Mouse (Mus musculus) forebrain, embryonic 14.5 days (tissue): ENCODE measurements at regions not wholly inside any gene's neighbourhood (a gene's known extent, or its start where the extent isn't known, plus 50 kb on each side); places are given as distances from the start of the nearest gene placed in this dataset.
A peak's percentile ranks its signal among the peaks of the same experiment; 100 is the strongest.

ENCODE experiments used
- ATAC-seq: fragments of 200-750 bp; cut with Nextera tagmentation; 2 replicates; pipeline ENCODE4 v1.8.0; 2017; ENCODE audit warnings: mild to moderate bottlenecking, moderate library complexity
- DNase-seq: peaks from one replicate; pipeline ENCODE4 v3.0.0-alpha.2; 2015; ENCODE audit warnings: low spot score
- H3K27ac ChIP-seq: fragments of 300-500 bp; sonication (generic); 2 replicates; pipeline ENCODE4 v1.5.1; 2014; ENCODE audit warnings: low read depth, mild to moderate bottlenecking, control low read depth, low read length, moderate library complexity
- H3K27me3 ChIP-seq: fragments of 300-500 bp; sonication (generic); replicated peaks from 2 replicates; pipeline ENCODE4 v1.6.1; 2014; ENCODE audit warnings: low read length, control low read depth, mixed read lengths; ENCODE audit not compliant: control insufficient read depth, insufficient read depth
- H3K36me3 ChIP-seq: fragments of 300-500 bp; sonication (generic); 2 replicates; pipeline ENCODE4 v1.6.1; 2014; ENCODE audit warnings: low read length, control low read depth; ENCODE audit not compliant: control insufficient read depth, insufficient read depth
- H3K4me1 ChIP-seq: fragments of 300-500 bp; sonication (generic); 2 replicates; pipeline ENCODE4 v1.6.1; 2014; ENCODE audit warnings: antibody characterized with exemption, low read length, control low read depth; ENCODE audit not compliant: control insufficient read depth, insufficient read depth
- H3K4me2 ChIP-seq: fragments of 300-500 bp; sonication (generic); 2 replicates; pipeline ENCODE4 v1.6.1; 2014; ENCODE audit warnings: mild to moderate bottlenecking, control low read depth, low read length
- H3K4me3 ChIP-seq: fragments of 300-500 bp; sonication (generic); 2 replicates; pipeline ENCODE4 v1.5.1; 2014; ENCODE audit warnings: low read depth, low read length, control low read depth
- H3K9ac ChIP-seq: fragments of 300-500 bp; sonication (generic); 2 replicates; pipeline ENCODE4 v1.6.1; 2014; ENCODE audit warnings: mild to moderate bottlenecking, low read length, control low read depth, moderate library complexity
- H3K9me3 ChIP-seq: fragments of 300-500 bp; sonication (generic); replicated peaks from 2 replicates; pipeline ENCODE4 v1.6.1; 2016; ENCODE audit warnings: low read length, control low read depth, mixed read lengths; ENCODE audit not compliant: control insufficient read depth
- whole genome bisulfite sequencing: fragments of 180-500 bp; shearing (Covaris S2); extraction: QIAGEN DNeasy Blood & Tissue Kit; methylation state at CpG from one replicate; pipeline ENCODE4 v1.1.7; 2014; 5-methylcytosine and 5-hydroxymethylcytosine counted together

- Histone ChIP-seq H3K4me2 (no peak overlapping the region), H3K27me3 (no peaks in the 10 kb centered on the region), H3K4me3 (no peak overlapping the region), H3K4me1 (no peaks in the 10 kb centered on the region), H3K36me3 (no peaks in the 10 kb centered on the region), H3K9me3 (no peaks in the 10 kb centered on the region), H3K9ac (no peak overlapping the region), H3K27ac (no peak overlapping the region)
- DNase-seq (no peak), ATAC-seq (no peak)
- 73% methylated on average over 7 of the region's 7 CpGs for WGBS
Measured at GRCm38 (mm10) chr13:101464928-101465747, 302.9 kb downstream of the Pik3r1 start.

- no peaks in the 10 kb centered on the region for H3K9me3 ChIP-seq
- DNase-seq (no peak), ATAC-seq (no peak)
- no peak overlapping the region for H3K4me3 ChIP-seq
- no peak overlapping the region for H3K27ac ChIP-seq
- no peaks in the 10 kb centered on the region for H3K4me1 ChIP-seq
- H3K27me3 ChIP-seq: no peaks in the 10 kb centered on the region
- no peak overlapping the region for H3K9ac ChIP-seq
- H3K4me2 ChIP-seq: no peak overlapping the region
- H3K36me3 ChIP-seq: no peaks in the 10 kb centered on the region
- WGBS: 67% methylated on average over 2 of the region's 2 CpGs
Measured at GRCm38 (mm10) chr13:101456926-101457325, 311.1 kb downstream of the Pik3r1 start.

GRCm38 (mm10) chr13:101454276-101454675, 313.7 kb downstream of the Pik3r1 start:
- no peak for ATAC-seq

GRCm38 (mm10) chr13:101450501-101450900, 317.5 kb downstream of the Pik3r1 start:
- Histone ChIP-seq H3K27ac (no peak overlapping the region), H3K9ac (no peak overlapping the region), H3K9me3 (no peaks in the 10 kb centered on the region), H3K27me3 (no peaks in the 10 kb centered on the region), H3K4me1 (no peaks in the 10 kb centered on the region), H3K4me2 (no peak overlapping the region), H3K36me3 (no peaks in the 10 kb centered on the region), H3K4me3 (no peak overlapping the region)
- ATAC-seq (no peak), DNase-seq (peak; percentile 24)
- WGBS: 63% methylated on average over 6 of the region's 6 CpGs

More at GRCm38 (mm10) chr13:101454276-101454675, 313.7 kb downstream of the Pik3r1 start:
- H3K27me3 ChIP-seq: no peaks in the 10 kb centered on the region
- H3K4me1 ChIP-seq: no peaks in the 10 kb centered on the region
- no peak overlapping the region for H3K4me3 ChIP-seq
- no peaks in the 10 kb centered on the region for H3K9me3 ChIP-seq
- no peak overlapping the region for H3K27ac ChIP-seq
- H3K9ac ChIP-seq: no peak overlapping the region
- no peak overlapping the region for H3K4me2 ChIP-seq
- H3K36me3 ChIP-seq: no peaks in the 10 kb centered on the region
- no peak for DNase-seq

GRCm38 (mm10) chr13:101439517-101439916, 328.5 kb downstream of the Pik3r1 start:
- H3K9ac ChIP-seq: no peak overlapping the region
- no peak overlapping the region for H3K4me3 ChIP-seq
- H3K4me1 ChIP-seq: no peaks in the 10 kb centered on the region
- no peak overlapping the region for H3K27ac ChIP-seq
- H3K4me2 ChIP-seq: no peak overlapping the region
- 65% methylated on average over 3 of the region's 3 CpGs for WGBS
- no peaks in the 10 kb centered on the region for H3K36me3 ChIP-seq
- no peak for ATAC-seq
- no peaks in the 10 kb centered on the region for H3K9me3 ChIP-seq
- no peaks in the 10 kb centered on the region for H3K27me3 ChIP-seq
- DNase-seq: no peak

GRCm38 (mm10) chr13:101439041-101439440, 329.0 kb downstream of the Pik3r1 start:
- no peaks in the 10 kb centered on the region for H3K27me3 ChIP-seq
- H3K4me3 ChIP-seq: no peak overlapping the region
- no peak overlapping the region for H3K4me2 ChIP-seq
- no peak overlapping the region for H3K27ac ChIP-seq
- no peaks in the 10 kb centered on the region for H3K9me3 ChIP-seq
- H3K4me1 ChIP-seq: no peaks in the 10 kb centered on the region
- WGBS: 34% methylated on average over 6 of the region's 6 CpGs
- DNase-seq (no peak), ATAC-seq (no peak)
- no peaks in the 10 kb centered on the region for H3K36me3 ChIP-seq
- H3K9ac ChIP-seq: no peak overlapping the region

- H3K4me1 ChIP-seq: no peaks in the 10 kb centered on the region
- H3K36me3 ChIP-seq: no peaks in the 10 kb centered on the region
- H3K4me2 ChIP-seq: no peak overlapping the region
- no peaks in the 10 kb centered on the region for H3K9me3 ChIP-seq
- H3K9ac ChIP-seq: no peak overlapping the region
- DNase-seq (no peak), ATAC-seq (no peak)
- no peak overlapping the region for H3K4me3 ChIP-seq
- no peak overlapping the region for H3K27ac ChIP-seq
- 94% methylated on average over 6 of the region's 6 CpGs for WGBS
- H3K27me3 ChIP-seq: no peaks in the 10 kb centered on the region
Measured at GRCm38 (mm10) chr13:101433162-101433561, 334.9 kb downstream of the Pik3r1 start.

- Histone ChIP-seq H3K9me3 (no peaks in the 10 kb centered on the region), H3K36me3 (no peaks in the 10 kb centered on the region), H3K4me2 (no peak overlapping the region), H3K9ac (no peak overlapping the region), H3K27me3 (no peaks in the 10 kb centered on the region), H3K4me3 (no peak overlapping the region), H3K4me1 (no peaks in the 10 kb centered on the region), H3K27ac (no peak overlapping the region)
- WGBS: 62% methylated on average over 12 of the region's 12 CpGs
- DNase-seq: no peak
- ATAC-seq: no peak
Measured at GRCm38 (mm10) chr13:101427426-101428221, 340.4 kb downstream of the Pik3r1 start.

GRCm38 (mm10) chr13:101426461-101426860, 341.6 kb downstream of the Pik3r1 start:
- Histone ChIP-seq H3K9ac (no peak overlapping the region), H3K4me3 (no peak overlapping the region), H3K9me3 (no peaks in the 10 kb centered on the region), H3K27me3 (no peaks in the 10 kb centered on the region), H3K4me1 (no peaks in the 10 kb centered on the region), H3K4me2 (no peak overlapping the region), H3K27ac (no peak overlapping the region), H3K36me3 (no peaks in the 10 kb centered on the region)
- WGBS: 30% methylated on average over 5 of the region's 5 CpGs
- peak; percentile 17 for DNase-seq
- ATAC-seq: no peak
